Mouse (Mus musculus): Measurements from ENCODE around the gene BC035044.

DNA sequence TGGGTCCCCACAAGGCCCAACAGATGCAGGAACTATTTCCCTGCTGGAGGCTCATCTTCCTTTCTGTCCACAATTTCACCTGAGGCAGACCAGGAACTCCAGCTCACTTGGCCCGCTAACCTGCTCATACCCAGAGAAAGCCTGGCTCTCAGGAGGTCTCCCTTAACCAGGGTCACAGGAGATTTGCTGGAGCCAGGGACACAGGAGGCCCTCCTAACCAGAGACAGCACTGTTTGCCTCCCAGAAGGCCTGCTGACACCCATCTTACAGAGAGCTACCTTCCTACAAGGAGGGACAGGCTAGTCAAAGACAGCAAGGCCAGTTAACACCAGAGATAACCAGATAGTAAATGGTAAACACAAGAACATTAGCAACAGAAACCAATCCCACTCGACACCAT is 33.0 kb downstream of the BC035044 start:
- TF ChIP-seq CTCF (IDR thresholded peaks at IDR 0.05; ENCODE audit: extremely low read depth, insufficient read depth, insufficient read length, insufficient replicate concordance), result no peak
- TF ChIP-seq POLR2A (IDR thresholded peaks at IDR 0.05; ENCODE audit: low read depth, low read length), result no peak
